Mouse (Mus musculus): Measurements from ENCODE around the gene Arfip2. TPM values are rescaled to one million over a fixed set of nuclear protein-coding genes. Genes with fewer than 3 reads are reported as not detected.
A peak's percentile ranks its signal among the peaks of the same experiment; 100 is the strongest.

Arfip2 gene
- polyA plus RNA-seq, 1 experiment, result 31.7 TPM

DNA sequence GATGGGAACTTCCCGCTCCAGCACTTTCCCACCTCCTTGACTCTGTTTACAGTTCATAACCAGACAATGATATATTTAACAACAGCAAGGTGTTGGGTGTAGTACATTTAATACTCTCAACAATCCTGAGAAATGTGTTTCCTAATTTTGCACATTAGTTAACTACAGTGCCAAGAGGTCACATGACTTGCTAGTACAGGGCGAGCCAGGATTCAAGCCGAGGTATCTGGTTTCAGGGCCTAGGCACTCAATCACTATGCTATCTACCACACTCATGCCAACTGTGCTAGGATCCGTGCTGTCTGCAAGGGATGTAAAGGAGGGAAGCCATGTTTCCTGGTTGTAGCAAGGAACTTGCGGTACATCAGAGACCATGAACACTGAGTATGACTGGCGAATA lies 23.7 kb downstream of the Arfip2 start:
- no peak for TF ChIP-seq CTCF (IDR thresholded peaks at IDR 0.05; ENCODE audit: low read depth, low read length)
- H3K27ac ChIP-seq (ENCODE audit: insufficient read depth, low read depth, low read length), result no peak overlapping the region
- no peak overlapping the region for H3K4me3 ChIP-seq (ENCODE audit: insufficient read depth, low read length)
- H3K4me1 ChIP-seq (ENCODE audit: control insufficient read depth, insufficient read depth, low read length), result no peaks in the 10 kb centered on the region

DNA sequence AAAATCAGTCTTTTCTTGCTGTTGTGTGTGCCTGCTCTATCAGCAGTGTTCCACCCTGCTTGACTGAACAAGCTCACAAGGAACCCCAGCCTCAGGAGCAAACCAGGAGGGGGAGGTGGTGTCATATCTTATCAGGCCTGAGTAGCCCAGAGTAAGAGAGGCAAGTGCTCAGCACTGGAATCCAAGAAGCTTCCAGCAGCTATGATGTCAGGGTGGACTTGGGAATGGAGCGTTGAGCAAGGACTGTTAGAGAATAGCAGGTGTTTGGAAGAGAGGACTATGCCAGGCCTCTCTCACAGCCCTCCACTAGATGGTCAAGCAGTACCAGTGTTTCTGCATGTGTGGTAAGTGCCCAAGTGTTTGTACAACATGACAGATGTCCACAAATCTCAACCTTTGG lies 24.5 kb downstream of the Arfip2 start:
- no peak overlapping the region for H3K27ac ChIP-seq (ENCODE audit: insufficient read depth, low read depth, low read length)
- no peaks in the 10 kb centered on the region for H3K4me1 ChIP-seq (ENCODE audit: control insufficient read depth, insufficient read depth, low read length)
- TF ChIP-seq POLR2A (IDR thresholded peaks at IDR 0.05; ENCODE audit: borderline replicate concordance, low read depth, low read length), result no peak
- no peak for TF ChIP-seq CTCF (IDR thresholded peaks at IDR 0.05; ENCODE audit: low read depth, low read length)
- H3K4me3 ChIP-seq (ENCODE audit: insufficient read depth, low read length), result no peak overlapping the region

DNA sequence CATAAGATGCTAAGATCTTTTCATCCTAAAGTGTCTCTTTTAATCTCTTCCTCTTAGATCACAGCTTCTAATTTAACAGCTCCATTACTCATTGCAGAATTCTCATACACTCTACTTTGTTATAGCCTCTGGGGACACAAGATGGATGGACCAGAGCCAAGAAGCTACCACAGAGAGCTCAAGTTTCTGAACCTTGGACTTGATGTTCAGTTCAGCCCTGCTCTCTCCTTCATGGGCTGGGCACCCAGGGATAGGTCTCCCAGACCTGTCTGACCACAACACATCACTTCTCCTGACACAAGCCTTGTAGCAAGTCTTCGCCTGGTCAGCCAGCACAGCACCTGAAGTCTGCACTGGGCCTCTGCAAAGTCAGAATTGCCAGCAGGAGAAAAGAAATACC lies 25.8 kb downstream of the Arfip2 start:
- no peak overlapping the region for H3K27ac ChIP-seq (ENCODE audit: insufficient read depth, low read depth, low read length)
- H3K4me3 ChIP-seq (ENCODE audit: insufficient read depth, low read length), result no peak overlapping the region
- peaks cover 3% of the 10 kb centered on the region for H3K4me1 ChIP-seq (ENCODE audit: control insufficient read depth, insufficient read depth, low read length)
- no peak for TF ChIP-seq CTCF (IDR thresholded peaks at IDR 0.05; ENCODE audit: low read depth, low read length)
- TF ChIP-seq POLR2A (IDR thresholded peaks at IDR 0.05; ENCODE audit: borderline replicate concordance, low read depth, low read length), result no peak

DNA sequence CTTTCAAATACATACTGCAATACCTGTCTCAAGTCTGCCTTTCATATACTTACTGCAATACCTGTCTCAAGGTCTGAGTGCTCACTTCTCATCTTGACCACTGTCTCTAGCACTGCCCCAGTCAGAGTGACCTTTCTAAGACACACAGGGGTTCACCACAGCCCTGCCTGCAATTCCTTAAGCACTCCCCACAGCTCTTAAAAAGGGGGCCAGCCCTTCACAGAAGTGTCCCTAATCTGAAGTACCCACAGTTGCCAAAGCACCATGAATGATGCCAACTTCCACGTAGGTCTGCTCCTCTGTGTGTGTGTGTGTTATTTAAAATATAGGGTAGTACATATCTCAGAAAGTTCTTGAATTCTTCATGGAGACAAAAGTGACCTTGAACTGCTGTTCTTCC lies 28.4 kb downstream of the Arfip2 start:
- Histone ChIP-seq H3K4me1 (ENCODE audit: control insufficient read depth, insufficient read depth, low read length) (peaks cover 17% of the 10 kb centered on the region), H3K4me3 (ENCODE audit: insufficient read depth, low read length) (no peak overlapping the region), H3K27ac (ENCODE audit: insufficient read depth, low read depth, low read length) (no peak overlapping the region)
- TF ChIP-seq POLR2A (IDR thresholded peaks at IDR 0.05; ENCODE audit: borderline replicate concordance, low read depth, low read length) (no peak), CTCF (IDR thresholded peaks at IDR 0.05; ENCODE audit: low read depth, low read length) (no peak)

DNA sequence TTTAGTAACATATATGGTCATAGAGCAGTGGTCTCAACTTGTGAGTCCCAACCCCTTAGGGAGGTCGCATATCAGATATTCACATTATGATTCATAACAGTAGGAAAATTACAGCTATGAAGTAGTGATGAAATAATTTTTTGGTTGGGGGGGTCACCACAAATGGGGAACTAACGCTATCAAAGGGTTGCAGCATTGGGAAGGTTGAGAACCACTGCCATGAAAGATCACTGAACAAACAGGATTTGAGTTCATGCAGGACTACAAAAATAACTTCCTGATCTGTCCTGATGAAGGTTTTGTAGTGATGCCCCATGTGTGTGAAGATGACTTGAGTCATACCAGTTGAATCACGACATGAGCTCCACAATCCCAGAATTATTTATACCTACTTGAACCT lies 31.7 kb downstream of the Arfip2 start:
- no peak overlapping the region for H3K27ac ChIP-seq (ENCODE audit: insufficient read depth, low read depth, low read length)
- H3K4me1 ChIP-seq (ENCODE audit: control insufficient read depth, insufficient read depth, low read length), result peaks cover 17% of the 10 kb centered on the region
- H3K4me3 ChIP-seq (ENCODE audit: insufficient read depth, low read length), result no peak overlapping the region
- no peak for TF ChIP-seq CTCF (IDR thresholded peaks at IDR 0.05; ENCODE audit: low read depth, low read length)
- TF ChIP-seq POLR2A (IDR thresholded peaks at IDR 0.05; ENCODE audit: borderline replicate concordance, low read depth, low read length), result no peak

DNA sequence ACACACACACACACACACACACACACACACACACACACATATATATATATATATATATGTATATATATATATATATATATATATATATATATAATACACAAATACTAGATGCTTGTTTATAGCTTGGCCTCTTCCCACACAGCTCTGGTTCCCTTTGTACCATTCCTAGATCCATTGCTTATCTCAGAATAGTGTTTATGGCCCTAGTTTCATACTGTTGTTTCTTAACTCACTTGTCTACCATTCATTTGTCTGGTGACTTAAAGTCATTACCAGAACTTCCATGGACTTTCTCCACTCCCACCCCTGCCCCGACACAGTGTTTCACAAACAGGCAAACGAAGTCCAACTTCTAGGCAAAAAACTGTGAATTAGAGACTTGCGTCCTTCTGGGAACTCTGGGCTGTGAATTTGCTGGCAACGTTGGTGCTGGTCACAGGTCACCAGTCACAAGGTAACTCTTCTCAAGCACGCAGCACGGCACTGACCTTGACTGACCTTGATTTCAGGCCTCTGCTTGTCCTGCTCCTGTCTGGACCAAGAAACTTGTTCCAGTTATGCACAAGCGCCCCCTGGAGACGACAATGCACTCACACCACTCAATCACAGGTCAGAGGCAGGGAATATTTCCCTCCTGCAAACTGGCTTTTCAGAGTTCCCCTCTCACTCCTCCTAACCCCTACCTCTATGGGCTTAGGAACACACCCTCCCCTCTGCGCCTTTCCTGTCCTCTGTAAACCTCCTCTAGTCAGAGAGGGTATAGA lies 37.2 kb downstream of the Arfip2 start:
- no peak overlapping the region for H3K4me3 ChIP-seq (ENCODE audit: insufficient read depth, low read length)
- no peak for TF ChIP-seq POLR2A (IDR thresholded peaks at IDR 0.05; ENCODE audit: borderline replicate concordance, low read depth, low read length)
- TF ChIP-seq CTCF (IDR thresholded peaks at IDR 0.05; ENCODE audit: low read depth, low read length), result peak; percentile 73
- H3K4me1 ChIP-seq (ENCODE audit: control insufficient read depth, insufficient read depth, low read length), result peaks cover 5% of the 10 kb centered on the region; the same call in 1 of the 2 replicates
- H3K27ac ChIP-seq (ENCODE audit: insufficient read depth, low read depth, low read length), result no peak overlapping the region

DNA sequence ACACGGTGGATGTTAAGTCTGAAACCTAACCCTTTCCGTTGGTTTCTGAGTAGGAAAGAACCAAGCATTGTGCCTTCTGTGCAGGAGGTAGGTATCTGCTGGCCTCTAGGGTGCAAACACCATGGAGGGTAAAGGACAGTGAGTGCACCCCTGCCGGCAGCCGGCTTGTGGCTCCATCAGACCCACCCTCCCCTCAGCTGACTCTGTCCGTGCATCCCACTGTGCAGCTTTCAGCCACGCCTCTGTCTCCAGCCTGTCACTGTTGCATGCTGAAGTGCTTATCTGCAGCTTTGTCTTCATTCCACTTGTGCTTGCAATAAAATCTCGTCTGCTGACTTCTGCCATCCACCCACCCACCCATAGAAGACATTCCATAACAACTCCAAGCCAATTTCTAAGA lies 50.1 kb downstream of the Arfip2 start:
- TF ChIP-seq CTCF (IDR thresholded peaks at IDR 0.05; ENCODE audit: low read depth, low read length) (no peak), POLR2A (IDR thresholded peaks at IDR 0.05; ENCODE audit: borderline replicate concordance, low read depth, low read length) (no peak)

DNA sequence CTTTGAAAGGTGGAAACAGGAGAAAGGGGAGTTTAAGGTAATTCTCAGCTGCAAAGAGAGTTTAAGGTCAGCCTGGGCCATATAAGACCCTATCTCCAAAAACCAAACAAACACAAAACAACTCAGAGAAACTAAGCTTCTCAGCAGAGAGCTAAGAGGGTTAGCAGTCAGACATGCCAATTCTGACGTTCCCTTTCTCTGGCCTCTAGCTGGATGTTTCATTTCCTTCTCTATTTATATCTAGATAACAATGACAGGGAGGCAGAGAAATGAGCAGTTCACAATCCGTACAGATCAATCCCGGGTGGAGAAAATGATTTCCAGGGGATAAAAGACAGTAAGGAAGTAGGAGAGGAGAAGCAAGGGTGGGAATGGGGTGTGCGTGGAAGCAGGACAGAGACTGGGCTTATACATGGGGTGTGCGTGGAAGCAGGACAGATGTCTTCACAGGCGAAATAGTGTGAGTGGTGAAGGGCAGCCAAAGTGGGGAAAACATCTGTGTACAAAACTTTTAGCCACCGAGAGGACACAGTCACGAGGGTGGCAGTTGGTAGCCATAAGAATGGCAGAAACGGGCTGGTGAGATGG lies 51.8 kb downstream of the Arfip2 start:
- no peak overlapping the region for H3K4me3 ChIP-seq (ENCODE audit: insufficient read depth, low read length)
- peaks cover 9% of the 10 kb centered on the region for H3K4me1 ChIP-seq (ENCODE audit: control insufficient read depth, insufficient read depth, low read length)
- TF ChIP-seq CTCF (IDR thresholded peaks at IDR 0.05; ENCODE audit: low read depth, low read length) (no peak), POLR2A (IDR thresholded peaks at IDR 0.05; ENCODE audit: borderline replicate concordance, low read depth, low read length) (no peak)
- H3K27ac ChIP-seq (ENCODE audit: insufficient read depth, low read depth, low read length), result no peak overlapping the region

More for the DNA sequence above, 50.1 kb downstream of the Arfip2 start:
- no peak overlapping the region for H3K27ac ChIP-seq (ENCODE audit: insufficient read depth, low read depth, low read length)
- peaks cover 9% of the 10 kb centered on the region for H3K4me1 ChIP-seq (ENCODE audit: control insufficient read depth, insufficient read depth, low read length)
- no peak overlapping the region for H3K4me3 ChIP-seq (ENCODE audit: insufficient read depth, low read length)

Other genes starting within 250 kb of the Arfip2 start
- gene Fam160a2, start 240.4 kb downstream of the Arfip2 start, polyA plus RNA-seq (2012; ENCODE audit: insufficient read depth, insufficient read length, missing spikeins), result 29.1 and 39.3 TPM in 2 replicates
- not detected in 2 replicates for gene Cnga4, start 235.8 kb downstream of the Arfip2 start, polyA plus RNA-seq (2012; ENCODE audit: insufficient read depth, insufficient read length, missing spikeins)
- not detected in 2 replicates for gene Cckbr, start 214.7 kb downstream of the Arfip2 start, polyA plus RNA-seq (2012; ENCODE audit: insufficient read depth, insufficient read length, missing spikeins)
- gene Cavin3, start 158.1 kb downstream of the Arfip2 start, polyA plus RNA-seq (2012; ENCODE audit: insufficient read depth, insufficient read length, missing spikeins), result 0.34 and 1.1 TPM in 2 replicates
- 26.4 and 28.0 TPM in 2 replicates for gene Smpd1, start 86.1 kb downstream of the Arfip2 start, polyA plus RNA-seq (2012; ENCODE audit: insufficient read depth, insufficient read length, missing spikeins)
- 0.52 and 1.1 TPM in 2 replicates for gene Apbb1, start 58.8 kb downstream of the Arfip2 start, polyA plus RNA-seq (2012; ENCODE audit: insufficient read depth, insufficient read length, missing spikeins)
- gene Hpx, start 40.3 kb downstream of the Arfip2 start, polyA plus RNA-seq (2012; ENCODE audit: insufficient read depth, insufficient read length, missing spikeins), result 0.50 TPM in 1 of 2 replicates, not detected in the other
- gene Trim3, start 6.8 kb downstream of the Arfip2 start, polyA plus RNA-seq (2012; ENCODE audit: insufficient read depth, insufficient read length, missing spikeins), result 66.8 and 66.9 TPM in 2 replicates
- 129 and 148 TPM in 2 replicates for gene Timm10b, start 360 bp downstream of the Arfip2 start, polyA plus RNA-seq (2012; ENCODE audit: insufficient read depth, insufficient read length, missing spikeins)
- gene Gm45799, start 136 bp upstream of the Arfip2 start, polyA plus RNA-seq (2012; ENCODE audit: insufficient read depth, insufficient read length, missing spikeins), result 4.4 and 7.0 TPM in 2 replicates
- 3.7 and 5.8 TPM in 2 replicates for gene Dnhd1, start 10.4 kb upstream of the Arfip2 start, polyA plus RNA-seq (2012; ENCODE audit: insufficient read depth, insufficient read length, missing spikeins)
- 206 and 213 TPM in 2 replicates for gene Ilk, start 96.2 kb upstream of the Arfip2 start, polyA plus RNA-seq (2012; ENCODE audit: insufficient read depth, insufficient read length, missing spikeins)
- gene Rrp8, start 97.0 kb upstream of the Arfip2 start, polyA plus RNA-seq (2012; ENCODE audit: insufficient read depth, insufficient read length, missing spikeins), result 13.9 and 22.3 TPM in 2 replicates
- 120 and 133 TPM in 2 replicates for gene Taf10, start 103.9 kb upstream of the Arfip2 start, polyA plus RNA-seq (2012; ENCODE audit: insufficient read depth, insufficient read length, missing spikeins)
- gene Tpp1, start 111.8 kb upstream of the Arfip2 start, polyA plus RNA-seq (2012; ENCODE audit: insufficient read depth, insufficient read length, missing spikeins), result 257 and 299 TPM in 2 replicates
- gene Dchs1, start 147.2 kb upstream of the Arfip2 start, polyA plus RNA-seq (2012; ENCODE audit: insufficient read depth, insufficient read length, missing spikeins), result 0.49 and 1.0 TPM in 2 replicates
- gene Mrpl17, start 170.7 kb upstream of the Arfip2 start, polyA plus RNA-seq (2012; ENCODE audit: insufficient read depth, insufficient read length, missing spikeins), result 53.7 and 62.8 TPM in 2 replicates